Mouse (Mus musculus) lung, postnatal 25 days (tissue): Measurements from ENCODE around the gene Fam241b.
A peak's percentile ranks its signal among the peaks of the same experiment; 100 is the strongest.

Experiments
- DNase-seq: peaks from one replicate; pipeline ENCODE4 v3.0.0; 2022; ENCODE audit warnings: low spot score

Fam241b gene

DNA sequence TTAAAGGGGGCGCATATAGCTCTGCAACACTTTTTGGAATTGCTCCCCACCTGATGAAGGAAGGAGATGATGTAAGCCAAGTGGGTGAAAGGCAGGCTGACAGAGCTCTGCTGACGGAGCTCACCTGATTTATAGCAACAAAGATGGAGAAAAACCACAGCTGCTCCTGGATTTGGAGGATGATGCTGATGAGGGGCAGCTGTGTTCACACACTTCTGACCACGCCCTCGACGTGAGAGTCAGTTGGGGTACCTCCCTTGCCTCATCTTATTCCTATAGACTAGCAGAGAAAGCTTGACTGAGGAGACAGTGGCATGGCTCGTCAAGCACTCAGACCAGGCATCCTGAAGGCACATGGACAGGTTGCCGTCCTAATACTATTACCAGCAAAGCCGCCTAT is at the start of gene Fam241b:
TSS of gene Fam241b (minus strand) at position 101 of the 400 bp plus-strand sequence.
- DNase-seq, result no peak

DNA sequence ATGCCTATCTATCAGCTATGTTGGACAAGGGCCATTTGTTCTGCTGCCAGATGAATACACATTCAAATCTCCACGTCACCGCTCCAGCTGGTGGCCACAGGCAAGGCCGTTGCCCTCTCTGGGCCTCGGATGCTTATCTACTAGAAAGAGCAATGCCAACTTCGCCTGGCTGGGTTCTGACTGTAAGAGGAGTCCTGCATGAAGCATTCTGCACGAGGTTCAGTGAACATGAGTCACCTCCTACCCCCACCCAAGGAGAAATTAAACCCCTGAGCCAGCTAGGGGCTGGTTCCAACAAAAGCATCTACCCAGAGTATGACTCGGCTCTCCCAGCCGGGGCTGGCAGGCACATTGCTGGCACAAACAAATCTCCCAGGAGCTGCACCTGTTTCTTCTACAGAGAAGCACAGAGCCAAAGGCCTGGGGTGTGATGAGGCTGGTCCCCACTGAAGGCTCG is 49.0 kb upstream of the Fam241b start:
- DNase-seq, result no peak

DNA sequence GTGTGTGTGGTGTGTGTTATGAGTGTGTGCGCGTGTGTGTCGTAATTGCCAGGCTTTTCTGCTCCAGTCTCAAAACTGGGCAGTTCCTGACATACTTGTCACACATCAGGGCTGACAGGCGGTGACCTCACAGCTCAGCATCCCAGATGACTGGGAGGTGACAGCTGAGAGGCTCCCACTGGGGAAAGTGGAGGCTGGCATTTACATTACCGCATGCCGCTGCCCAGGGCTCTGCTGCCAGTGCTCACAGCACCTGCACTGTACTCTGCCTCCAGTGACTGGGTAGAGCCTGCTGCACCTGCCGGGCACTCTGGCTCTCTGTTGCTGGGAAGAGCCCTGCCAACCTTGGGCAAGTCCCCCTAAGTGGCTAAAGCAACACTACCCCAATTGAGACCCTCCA is 47.1 kb upstream of the Fam241b start:
- DNase-seq, result no peak

DNA sequence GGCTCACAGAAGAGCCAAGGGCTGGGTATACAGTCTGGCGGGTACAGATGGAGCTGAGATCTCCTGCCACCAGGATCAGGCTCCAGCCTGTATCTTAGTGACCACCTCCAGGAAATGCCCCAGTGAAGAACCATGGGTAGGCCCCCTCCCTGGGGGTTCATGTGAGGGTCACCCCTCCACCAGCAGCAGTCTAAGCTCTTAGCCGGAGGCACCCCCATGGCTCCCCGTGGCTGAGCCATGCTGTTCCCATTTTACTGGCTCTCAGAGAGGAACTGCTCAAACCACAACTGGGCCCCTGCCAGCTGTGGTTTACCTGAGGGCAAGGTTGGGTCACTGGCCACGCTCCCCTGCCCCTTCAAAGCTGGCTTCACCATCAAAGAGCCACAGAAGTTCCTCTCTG is 46.2 kb upstream of the Fam241b start:
- peak; percentile 73 for DNase-seq

DNA sequence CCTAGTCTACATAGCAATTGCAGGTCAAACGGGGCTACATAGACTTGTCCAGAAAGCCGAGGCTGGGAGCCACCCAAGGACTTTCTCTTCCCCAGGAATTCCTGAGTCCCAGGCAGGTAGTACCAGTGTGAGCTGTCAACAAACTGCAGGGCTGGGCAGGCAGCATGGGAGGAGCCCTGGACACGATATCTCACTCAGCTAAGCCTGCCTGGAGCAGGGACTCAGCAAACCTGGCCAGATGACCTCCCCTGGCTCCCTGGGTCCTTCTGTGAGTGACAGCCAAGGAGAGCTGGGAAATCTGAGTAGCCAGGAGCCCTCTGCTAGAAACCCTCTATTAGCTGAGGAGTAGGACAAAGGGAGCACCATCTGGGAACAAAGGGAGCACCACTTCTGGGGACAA is 45.6 kb upstream of the Fam241b start:
- DNase-seq, result peak; percentile 36

DNA sequence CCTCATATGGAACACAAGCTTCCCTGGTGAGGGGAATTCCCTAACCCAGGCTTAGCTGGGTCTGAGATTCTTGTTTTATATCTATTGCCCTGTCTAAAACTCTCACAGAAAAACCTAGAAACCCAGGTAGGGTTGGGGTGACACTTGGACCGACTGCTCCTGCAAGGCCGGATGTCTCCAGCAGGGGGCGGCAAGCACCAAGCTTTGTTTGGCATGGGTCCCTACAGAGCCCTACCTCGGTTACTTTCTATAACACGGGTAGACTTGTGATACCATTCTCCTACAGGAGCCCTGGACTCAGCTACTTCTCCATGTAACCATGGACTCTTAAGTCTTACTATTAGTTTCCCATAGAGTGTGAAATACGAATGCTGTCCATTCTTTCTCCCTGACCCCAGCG is 43.2 kb upstream of the Fam241b start:
- DNase-seq, result peak; percentile 81

DNA sequence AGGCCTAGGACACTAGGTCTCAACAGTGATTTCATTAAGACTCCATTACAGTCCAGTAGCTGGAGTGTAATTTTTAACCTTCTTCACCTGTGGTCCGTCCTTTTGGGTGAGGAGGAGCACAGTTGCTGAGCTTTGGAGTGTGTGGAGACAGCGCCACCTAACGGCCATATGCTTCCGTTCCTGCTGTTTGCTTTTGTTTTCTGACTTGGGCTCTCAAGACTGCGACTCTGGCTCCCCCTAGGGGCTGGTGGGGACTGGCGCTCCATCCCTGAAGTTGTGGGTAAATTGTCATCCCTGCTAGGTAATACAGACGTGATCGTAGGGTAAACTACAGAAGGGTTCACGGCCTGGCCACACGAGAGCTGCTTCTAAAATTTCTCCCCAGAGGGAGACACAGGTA is 39.3 kb upstream of the Fam241b start:
- peak; percentile 93 for DNase-seq

DNA sequence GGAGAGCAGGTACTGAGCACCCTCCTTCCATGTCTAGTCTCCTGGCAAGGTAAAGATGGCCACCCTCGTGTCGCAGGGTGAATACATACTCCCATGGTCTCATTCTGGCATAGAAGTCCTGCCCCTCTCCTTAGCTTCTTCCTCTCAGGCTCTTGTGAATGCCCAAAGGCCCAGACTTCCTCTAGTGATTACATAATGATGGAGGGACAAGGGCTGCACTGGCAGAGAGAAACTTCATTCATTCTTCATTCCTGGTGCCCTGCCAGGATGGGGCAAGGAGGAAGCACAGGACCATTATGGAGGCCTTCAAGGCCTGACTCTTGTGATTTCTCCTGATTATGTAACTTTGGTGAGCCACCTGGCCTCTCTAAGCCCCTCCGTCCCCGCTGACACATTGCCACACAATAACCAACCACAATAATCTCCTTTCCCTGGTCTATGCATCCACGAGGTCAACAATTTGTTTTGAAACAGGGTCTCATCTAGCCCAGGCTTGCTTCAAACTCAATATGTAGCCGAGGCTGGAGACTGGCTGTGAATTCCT is 38.8 kb upstream of the Fam241b start:
- no peak for DNase-seq

DNA sequence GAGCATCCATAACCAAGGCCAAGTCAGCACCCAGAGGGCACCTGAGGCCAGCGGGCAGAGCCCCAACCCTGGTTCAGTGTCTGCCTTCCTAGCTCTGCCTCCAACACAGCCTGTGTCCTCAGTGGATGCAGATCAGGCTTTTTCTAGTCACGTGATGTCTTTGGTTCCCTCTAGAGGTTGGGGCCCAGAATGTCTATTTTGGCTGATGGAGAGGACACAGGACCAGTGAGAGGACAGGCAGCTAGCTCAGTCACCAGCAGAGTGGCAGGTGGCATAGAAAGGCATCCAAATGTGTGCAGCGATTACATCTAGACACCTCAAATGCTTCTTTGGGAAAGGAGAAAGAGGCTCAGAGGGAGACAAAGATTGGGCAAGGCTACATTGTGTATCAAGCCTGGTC is 38.0 kb upstream of the Fam241b start:
- DNase-seq, result no peak

DNA sequence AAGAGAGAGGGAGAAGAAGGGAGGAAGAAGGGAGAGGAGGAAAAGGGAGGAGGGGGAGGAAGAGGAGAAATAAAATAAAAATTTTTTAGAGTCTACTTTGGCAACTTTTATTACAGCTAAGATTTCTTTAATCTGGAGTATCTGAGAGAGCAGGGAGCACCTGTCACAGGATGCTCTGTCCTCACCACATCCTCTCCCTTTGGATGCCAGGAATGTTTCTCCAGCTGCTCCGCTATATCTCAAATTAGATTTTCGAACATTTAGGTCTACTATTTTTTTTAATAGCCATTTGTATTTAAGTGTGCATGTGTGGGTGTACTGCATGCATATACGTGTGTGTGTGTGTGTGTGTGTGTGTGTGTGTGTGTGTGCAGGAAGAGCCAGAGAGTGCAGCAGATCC is 36.2 kb upstream of the Fam241b start:
- no peak for DNase-seq

DNA sequence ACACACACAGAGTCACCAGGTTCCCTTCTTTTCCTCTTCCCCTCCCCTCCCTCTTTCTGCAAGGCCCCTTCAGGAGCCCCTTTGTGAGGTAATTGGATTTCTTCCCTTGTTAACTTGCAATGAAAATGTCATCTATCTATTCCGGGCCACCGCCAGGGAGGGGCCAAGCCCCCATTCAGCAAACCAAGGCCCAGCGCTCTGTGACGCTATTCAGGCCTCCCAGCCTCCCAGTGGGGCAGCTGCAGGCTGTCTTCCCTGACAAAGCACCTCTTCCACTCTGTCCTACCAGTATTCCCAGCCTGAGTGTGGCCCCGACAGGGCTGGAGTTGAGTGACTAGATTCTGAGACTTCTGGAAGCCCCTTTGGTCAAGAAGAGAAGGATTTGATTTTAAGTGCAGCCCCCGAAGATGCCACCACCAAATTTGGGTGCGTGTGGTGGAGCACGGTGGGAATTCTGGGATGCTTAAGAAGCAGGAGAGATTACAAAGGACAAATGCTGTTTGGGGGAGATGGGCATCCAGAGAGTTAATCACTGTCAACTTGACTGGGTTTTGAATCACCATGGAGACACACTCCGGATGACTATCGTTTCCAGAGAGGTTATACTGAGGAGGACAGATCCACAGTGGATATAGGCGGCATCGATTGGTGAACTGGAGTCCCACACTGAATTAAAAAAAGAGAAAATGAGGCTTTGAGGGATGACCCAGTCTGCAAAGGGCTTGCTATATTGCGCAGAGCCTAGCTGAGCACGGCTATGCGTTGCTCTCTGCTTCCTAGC is 31.0 kb upstream of the Fam241b start:
- no peak for DNase-seq

DNA sequence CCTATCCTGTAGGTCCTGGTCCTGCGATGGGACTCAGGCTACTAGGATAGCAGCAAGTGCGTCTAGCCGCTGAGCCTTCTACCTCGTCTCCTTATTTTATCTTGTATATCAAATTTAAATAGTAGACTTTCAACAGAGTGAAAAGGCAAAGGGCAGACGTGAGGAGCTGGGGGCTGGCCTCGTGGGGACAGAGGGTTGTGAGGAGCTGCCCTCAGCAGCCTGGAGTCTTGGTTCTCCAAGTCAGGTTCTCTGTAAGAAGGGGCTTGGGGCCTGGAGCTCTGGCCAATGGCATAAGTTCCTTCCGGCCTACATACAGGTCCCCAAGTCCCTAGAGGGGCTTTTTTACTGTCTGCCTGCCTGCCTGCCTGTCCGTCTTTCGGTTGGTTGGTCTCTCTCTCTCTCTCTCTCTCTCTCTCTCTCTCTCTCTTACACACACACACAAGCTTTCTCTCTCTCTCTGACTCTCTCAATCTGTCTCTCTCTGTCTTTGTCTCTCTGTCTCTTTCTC is 30.3 kb upstream of the Fam241b start:
- no peak for DNase-seq

DNA sequence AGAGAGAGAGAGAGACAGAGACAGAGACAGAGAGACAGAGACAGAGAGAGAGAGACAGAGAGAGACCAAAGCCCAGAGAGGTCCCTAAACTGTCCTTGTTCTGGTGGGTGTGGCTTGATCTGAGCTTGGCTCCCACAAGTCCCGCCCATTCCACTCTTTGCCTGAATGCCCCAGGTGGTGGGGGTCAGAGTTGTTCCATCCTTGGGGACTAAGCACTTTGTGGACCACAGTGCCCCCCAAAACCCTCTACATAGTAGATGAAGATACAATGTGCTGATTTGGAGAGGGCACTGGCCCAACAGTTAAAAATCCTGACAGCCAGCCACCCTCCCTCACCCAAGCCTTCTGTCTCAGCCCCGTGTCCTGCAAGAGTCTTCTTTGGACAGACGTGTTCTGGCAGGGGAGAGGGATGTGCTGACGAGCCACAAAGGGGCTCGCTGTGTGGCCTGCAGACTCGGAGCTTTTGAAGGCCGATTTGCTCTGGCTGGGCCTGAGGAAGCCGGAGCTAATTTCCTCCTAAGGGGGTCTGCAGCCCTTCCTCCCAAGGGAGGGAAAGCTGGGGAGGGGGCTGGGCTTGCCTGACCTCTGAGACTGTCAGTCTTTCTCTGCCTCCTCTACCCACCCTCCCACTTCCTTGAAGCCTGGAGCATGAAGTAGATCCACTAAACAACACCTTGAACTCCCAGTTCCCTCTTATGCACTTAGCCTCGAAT is 29.3 kb upstream of the Fam241b start:
- no peak for DNase-seq

DNA sequence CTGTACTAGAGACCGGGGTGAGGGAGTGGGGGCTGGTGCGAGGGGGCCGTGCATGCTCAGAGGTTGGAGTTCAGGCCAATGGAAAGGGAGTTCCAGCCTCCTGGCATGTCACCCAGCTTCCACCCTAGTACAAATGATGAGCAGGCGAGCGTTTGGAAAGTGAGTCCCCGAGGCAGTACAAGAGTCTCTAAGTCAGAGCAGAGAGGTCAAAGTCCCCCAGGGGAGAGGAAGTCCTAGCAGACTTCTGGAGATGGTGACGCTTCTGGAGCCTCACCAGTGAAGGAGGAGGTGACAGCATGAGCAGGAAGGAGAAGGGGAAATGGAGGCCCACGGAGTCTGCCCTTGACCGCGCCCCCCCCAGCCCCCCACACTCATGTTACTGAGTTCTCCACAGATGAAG is 18.7 kb upstream of the Fam241b start:
- no peak for DNase-seq

DNA sequence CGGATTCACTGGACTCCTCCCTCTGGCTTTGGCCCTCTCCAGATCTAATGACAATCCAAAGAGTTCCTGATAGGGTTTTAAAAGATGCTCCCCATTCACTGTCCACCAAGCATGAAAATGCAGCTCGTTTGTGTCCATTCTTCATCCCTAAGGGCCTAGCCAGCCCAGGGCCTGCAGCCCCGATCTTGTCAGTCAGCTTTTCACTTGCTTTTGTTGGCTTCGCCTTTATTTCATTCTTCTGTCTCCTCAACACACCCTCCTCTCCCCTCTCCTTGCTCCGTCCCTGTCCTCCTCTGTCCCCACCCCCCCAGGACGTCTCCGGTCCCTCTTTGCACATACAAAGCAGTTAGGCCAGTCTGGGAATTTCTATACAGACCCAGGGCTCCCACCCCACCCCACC is 6.2 kb upstream of the Fam241b start:
- no peak for DNase-seq

DNA sequence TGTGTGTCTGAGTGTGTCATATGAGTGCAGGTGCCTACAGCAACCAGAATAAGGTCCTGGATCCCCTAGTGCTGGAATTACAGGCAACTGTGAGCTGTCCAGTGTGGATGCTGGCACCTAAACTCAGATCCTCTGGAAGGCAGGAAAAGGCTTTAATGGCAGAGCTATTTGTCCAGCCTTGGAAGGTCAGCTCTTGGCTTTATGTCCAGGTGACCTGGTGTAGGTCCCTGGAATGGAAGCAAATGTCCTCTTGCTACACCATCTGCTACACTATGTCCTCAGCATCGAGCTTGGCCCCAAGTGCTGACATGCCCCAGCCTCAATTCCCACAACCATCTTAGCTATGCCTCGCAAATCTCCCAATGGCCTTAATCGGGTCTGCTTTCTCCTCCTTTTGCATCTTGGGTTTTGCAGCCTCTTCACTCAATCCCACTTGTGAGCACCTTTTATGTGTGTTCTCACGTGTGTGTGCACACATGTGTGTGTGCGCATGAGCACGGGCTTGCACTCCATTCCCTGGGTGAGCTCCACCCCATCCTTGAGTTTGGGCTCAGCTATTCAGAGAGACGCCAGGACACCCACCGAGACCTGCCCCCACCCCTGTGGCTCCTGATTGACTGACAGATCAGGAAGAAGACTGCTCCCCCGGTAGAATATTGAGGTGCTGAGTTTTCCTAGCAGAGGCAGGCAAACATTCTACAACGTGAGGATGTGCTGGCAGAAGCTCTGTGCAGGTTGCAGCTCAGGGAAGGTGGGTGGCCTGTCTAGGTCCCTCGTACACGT is 3.9 kb upstream of the Fam241b start:
- DNase-seq, result no peak

DNA sequence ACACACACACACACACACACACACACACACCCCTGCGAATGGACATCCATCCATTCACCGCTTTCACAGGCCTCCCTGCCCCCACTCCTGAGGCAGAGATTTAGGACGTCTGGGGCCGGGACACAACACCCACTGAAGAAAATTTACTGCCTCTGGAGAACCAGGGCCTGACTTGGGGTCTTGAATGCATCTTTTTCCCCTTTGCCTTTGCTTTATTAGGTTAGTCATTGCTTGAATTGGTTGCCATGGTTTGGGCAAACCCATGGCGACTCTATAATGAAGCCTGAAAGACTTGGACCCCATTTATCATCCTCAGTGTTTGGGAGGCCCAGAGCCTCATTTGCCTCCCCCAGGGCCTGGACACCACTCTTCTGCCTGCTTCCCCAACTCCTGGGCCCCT is 2.2 kb upstream of the Fam241b start:
- no peak for DNase-seq

DNA sequence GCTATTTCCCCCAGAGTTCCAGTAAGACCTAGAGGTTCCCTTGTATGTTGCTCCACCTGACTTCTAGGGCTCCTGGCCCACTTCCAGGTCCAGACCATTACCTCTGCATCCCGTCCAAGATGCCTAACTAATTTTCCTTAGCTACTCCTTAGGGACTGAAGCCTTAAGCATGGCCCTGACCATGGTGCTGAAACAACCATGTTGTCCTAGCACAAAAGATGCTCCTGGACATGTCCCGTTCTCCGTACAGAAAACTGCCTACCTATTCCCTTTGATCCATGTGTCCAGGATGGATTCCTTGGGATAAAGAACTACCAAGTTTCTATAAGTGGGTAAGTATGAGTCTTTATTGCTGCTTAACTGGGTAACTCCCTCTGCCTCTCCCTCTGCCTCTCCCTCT is 5.7 kb downstream of the Fam241b start:
- no peak for DNase-seq

DNA sequence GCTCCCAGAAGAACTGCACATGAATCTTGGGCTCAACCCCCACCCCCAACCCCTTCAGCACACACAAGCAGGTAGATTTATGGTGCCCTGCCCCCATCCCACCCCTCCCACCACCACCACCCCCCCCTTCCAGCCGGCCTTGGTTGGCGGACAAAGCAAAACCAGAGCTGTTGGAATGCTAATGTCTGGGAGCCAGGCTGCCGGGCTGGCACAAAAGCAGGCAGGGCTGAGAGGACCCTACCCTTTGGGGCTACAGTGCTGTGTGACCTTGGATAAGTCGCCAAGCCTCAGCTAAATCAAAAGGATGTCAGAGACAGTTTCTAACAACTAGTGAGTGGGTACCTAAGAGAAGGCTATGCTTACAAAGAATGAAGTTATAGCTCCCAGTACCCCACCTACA is 6.6 kb downstream of the Fam241b start:
- DNase-seq, result no peak

DNA sequence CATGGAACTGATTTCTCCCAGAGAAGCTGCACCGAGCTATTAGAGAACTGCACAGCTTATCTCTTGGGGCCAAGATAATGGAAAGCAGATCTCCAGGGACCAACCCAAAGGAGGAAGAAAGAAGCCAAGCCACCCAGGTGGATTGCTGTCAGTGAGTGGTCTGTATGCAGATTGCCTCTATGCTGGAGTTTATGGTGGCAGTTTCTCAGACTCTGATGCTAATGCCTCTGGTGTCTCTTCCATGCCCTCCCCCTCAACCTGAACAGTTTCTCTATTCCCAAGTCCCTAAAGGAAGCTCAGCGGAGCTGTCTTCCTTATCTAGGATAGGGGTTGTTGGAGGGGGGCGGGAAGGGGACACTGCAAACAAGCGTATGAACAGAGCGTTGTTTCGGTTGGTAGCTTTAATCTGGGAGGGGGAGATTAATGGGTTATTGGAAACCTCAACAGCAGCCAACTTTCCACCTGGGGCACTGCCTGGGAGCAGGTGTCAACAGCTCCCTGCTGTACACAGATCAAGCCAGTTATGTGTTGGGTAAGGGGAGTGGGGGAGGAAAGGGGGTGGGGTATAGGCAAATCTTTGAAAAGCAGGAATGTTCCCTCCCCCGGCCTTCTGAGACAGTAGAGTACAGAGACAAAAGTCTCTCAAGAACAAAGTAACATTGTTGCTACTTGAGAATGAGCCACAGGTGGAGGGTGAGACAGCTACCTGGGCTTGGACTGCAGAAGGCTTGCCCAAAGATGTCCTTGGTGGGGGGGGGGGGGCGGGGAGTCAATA is 7.8 kb downstream of the Fam241b start:
- no peak for DNase-seq

DNA sequence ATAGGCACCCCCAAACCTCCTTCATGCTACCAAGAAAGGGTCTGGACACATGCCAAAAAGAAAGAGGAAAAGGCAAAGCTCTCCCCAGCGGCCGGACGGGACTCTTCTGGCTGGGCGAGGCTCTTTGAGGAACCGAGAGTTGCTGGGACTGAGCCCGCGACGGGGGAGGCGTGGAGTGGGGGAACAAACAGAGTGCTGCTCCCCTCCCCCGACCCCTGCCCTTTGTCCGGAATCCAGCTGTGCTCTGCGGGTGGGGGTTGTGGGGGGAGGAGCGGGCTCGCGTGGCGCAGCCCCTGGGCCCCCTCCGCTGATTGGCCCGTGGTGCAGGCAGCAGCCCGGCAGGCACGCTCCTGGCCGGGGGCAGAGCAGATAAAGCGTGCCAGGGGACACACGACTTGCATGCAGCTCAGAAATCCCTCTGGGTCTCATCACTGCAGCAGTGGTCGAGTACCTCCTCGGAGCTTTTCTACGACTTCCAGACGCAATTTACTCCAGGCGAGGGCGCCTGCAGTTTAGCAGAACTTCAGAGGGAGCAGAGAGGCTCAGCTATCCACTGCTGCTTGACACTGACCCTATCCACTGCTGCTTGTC is 10.9 kb downstream of the Fam241b start, which contains the start of gene Neurog3:
TSS of gene Neurog3 (plus strand) at position 400 of the 591 bp plus-strand sequence.
- no peak for DNase-seq
